Mouse (Mus musculus) erythroblast, adult 5-6 weeks (primary cell): ENCODE data around the gene Rnf39. TPM values are rescaled to one million over a fixed set of nuclear protein-coding genes. Genes with fewer than 3 reads are reported as not detected.

Experiments used
- ATAC-seq: replicated peaks from 2 replicates; pipeline ENCODE4 v1.8.0; 2016; ENCODE audit warnings: moderate number of reproducible peaks, mild to moderate bottlenecking, moderate TSS enrichment, inconsistent platforms; ENCODE audit not compliant: poor library complexity, low FRiP score, severe bottlenecking
- total RNA-seq, 2 experiments: library from RNA; stranded (forward) in 1 of 2; stranded (reverse) in 1 of 2; fragments of 150-400 nt in 1 of 2; fragments of 200-764, 138-1000 nt in 1 of 2; gene quantifications; 2 replicates each; pipeline versions ENCODE4 v1.2.3 to v1.2.4; 2015 to 2017; ENCODE audit warnings: low replicate concordance in 2 of 2

Gene Rnf39
- total RNA-seq, 2 experiments from 2014 or later, result not detected

DNA sequence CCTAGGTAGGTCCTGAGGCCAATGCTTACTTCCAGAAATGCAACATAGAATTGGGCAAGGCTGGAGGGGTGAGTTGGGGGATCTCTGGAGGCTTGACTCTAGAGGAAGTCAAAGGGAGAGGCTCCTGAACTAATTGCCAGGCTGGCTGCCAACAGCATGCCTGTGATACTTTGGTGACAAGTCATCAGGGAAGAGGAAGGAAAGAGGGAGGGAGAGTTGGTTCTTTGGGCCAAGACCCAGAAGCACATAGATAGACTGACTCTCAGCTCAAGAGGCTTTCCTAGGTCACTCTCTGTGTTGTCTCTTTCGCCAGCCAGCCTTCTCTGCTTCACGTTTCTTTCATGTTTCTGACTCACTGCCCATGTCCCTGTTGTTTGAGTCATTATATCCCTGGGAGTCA, 10.9 kb upstream of the Rnf39 start:
- ATAC-seq, result no peak

DNA sequence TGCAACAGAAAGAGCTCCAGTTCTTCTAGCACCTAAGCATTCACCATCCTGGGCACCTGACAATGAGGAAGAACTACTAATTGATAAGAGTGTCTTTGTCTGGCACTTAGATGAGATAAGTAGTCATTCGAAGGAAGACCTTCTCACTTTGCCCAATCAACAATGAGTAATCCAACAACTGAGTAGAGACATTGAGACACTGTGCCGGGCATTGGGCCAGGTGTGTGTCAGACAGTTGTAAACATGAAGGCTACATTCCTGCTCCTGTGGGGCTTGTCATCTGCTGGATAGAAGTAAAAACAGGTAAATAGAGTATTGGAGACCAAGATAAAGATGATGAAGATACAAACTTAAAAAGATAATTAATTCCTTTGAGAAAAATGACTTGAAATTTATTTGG, 4.7 kb upstream of the Rnf39 start:
- ATAC-seq, result no peak

DNA sequence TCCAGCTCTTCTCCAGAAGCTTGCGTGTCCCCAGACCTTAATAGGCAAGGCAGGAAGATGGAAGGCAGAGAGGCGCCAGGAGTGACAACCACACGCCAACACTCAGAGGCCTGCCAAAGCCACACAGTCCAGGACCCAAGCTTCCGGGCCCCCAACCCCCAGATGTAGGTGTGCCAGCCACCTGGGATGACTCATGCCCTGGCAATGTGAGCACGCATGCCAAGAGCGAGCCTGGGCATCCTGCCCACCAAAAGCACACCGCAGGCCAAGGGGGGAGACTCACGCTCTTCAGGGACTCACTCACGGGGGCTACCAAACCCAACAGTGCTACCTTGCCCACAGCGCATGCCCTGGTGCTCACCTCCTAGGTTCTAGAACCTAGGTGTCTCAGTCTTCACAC, 327 bp upstream of the Rnf39 start:
- ATAC-seq, result no peak

DNA sequence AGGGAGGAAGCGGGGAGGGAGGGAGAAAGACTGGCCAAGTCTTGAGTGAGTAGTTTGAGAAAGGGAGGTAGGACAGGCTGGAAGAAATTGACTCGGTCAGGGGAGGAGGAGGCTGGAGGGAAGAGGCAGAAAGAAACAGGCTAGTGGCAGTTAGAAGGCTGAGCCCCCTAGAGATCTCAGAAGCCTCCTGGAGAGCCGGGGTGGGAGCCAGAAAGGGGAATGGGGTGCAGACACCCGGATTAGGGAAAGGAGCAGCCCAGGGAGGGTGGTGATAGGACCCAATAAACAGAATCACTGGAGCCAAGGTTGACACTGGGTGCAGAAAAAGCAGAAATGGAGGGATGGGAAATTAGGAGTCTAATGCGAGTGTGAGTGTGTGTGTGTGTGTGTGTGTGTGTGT, 973 bp downstream of the Rnf39 start:
- ATAC-seq, result no peak

DNA sequence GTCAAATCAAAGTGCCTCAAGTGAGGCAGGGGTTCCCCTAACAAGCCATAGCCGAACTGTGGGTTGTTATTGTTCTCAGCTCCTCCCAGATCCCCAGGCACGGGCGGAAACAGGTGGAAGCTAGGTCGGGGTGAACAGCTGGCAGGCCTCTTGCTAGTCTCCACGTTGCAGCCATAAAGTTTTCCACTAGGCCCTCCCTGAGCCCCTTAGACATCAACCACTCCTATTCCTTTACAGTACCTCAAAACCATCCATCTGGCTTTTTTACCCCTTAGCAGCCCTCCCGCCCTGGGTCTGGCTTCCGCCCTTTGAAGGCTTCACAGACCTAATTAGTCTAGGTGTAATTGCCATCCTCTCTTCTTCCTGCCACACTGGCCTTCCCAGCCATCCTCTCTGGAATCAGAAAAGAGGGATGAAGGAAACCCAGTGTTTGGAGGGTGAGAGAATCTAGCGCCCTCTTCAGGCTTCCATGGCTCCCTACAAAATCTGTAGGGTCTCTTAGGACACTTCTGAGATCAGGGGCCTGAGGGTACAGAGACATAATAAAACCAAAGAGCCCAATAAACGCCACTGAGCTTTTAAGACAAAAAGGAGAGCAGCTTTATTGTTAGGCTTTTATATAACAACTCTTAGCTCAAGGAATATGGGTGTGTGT, 1.5 kb downstream of the Rnf39 start:
- ATAC-seq, result no peak

DNA sequence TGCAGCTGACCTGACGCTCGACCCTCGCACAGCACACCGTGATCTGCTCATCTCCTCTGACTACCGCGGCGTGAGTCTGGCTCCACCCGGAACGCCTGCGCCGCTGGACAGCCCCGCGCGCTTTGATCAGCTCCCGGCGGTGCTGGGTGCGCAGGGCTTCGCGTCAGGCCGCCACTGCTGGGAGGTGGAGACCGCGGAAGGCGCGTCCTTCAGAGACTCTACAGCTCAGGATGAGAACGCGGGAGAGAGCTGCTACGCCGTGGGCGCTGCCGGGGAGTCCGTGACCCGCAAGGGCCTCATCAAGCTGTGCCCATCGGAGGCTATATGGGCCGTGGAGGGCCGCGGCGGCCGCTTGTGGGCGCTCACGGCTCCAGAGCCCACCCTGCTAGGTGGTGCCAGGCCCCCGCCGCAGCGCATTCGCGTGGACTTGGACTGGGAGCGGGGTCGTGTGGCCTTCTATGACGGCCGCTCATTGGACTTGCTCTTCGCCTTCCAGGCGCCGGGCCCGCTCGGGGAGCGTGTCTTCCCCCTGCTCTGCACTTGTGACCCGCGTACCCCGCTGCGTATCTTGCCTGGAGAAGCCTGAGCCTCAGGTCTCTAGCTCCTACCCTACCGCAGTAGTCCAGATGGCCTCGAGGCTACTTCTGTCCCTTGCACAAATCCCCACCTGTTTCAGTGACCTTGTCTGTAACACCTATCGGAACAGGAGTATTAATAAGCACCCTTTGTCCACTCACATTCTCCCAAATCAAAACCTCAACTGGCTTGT, 4.5 kb downstream of the Rnf39 start:
- no peak for ATAC-seq

DNA sequence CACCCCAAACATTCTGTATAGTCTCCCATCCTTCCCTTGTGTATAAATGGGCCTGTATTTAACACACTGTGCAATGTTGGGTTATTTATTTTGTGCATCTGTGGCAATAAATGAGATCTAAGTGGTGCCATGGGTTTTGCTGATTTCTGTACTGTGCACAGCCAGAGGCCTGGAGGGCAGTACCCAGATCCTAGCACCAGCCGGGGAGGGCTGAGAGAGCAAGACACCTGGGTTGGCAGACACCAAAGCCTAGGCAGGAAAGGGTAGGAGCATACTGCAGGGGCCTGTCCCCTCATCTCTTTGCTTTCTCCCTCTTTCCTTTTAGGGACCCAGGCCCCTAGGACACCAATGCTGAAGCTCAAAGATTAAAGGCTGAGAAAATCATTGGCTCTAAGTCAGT, 5.6 kb downstream of the Rnf39 start:
- no peak for ATAC-seq

DNA sequence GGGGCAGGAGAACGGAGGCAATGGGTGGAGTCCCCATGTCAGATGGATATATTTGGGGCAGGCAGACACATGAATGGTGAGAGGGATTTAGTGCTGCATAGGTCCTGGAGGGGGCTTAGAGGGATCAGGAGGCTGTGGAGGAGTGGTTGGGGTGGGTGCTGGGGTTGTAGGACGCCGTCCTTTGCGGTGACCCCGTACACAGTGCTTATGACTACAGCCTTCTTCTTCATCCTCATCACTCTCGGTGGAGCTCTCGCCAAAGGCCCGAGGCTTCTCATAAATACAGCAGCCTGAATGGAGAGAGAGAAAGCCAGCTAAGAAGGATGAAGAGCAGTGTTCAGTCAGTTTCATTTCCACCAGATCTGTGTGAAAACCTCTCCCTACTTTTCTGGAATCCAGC, 6.5 kb downstream of the Rnf39 start:
- ATAC-seq, result no peak

DNA sequence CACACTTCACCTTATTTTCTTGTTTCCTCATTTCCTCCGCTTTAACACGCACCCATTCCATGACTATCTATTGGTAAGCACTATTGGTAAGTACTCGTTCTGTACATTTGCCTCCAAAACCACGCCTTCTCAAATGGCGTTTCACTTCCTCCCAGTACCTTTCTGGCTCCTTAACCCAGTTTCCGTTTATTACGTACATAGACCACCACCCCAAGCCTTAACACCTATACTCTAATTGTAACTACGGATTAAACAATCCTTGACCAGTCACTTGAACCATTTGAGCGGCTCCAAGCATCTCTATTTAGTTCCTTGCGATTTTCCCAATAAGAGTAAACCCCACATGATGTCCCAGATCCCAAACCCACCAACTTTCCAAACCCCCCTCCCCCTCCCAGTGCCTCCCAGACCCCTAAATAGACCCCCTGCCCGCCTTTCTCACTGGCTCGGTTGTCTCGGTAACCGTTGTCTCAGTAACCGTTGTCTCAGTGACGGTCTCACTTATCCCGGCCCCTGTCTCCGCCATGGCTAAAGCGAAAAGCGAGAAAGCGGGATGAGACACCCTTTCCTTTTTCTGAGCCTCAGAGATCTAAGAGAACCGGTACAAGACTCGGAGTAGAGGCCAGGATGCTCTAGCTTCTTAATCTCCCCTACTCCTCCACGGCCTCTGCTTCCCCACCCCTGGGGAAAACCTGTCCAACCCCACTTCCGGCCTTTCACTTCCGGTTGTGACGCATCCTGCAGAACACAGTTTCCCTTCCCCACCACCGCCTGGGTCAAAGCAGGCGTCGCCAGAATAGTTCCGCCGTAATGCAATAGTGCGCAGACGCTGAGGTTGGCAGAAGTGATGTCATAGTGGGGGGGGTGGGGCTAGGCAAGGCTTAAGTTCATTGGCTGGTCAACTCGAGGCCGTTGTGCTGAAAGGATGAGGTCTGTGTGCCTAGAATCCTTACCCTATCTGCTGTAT, 8.5 kb downstream of the Rnf39 start, which contains the start of gene Ppp1r11:
TSS of gene Ppp1r11 (minus strand) at position 761 of the 967 bp plus-strand sequence.
- ATAC-seq, result peak; percentile 99

DNA sequence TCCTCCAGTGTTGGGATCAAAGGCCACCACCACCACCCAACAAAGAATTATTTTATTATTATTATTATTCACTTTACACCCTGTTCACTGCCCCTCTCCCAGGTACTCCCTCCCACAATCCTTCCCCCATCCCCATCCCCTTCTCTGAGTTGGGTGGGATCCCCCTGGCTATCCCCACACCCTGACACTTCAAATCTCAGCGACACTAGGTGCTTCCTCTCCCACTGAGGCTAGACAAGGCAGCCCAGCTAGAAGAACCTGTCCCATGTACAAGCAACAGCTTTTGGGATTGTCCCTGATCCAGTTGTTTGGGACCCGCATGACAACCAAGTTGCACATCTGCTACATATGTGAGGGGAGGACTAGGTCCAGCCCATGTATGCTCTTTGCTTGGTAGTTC, 9.9 kb downstream of the Rnf39 start:
- no peak for ATAC-seq

DNA sequence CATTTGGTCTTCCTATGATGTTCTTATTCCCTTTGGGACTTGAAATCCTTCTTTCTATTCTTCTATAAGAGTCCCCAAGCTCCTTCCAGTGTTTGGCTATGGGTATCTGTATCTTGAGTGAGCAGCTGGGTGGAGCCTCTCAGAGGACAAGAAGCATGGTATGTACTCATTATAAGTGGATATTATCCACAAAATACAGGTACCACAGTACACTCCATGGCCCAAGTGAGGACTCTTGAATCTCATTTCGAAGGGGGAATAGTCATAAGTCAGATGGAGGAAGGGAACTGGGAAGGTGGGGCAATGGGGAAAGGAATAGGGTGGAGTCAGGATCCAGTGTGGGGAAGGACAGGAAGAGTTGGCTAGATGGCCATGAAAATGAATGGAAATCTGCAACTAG, 10.3 kb downstream of the Rnf39 start:
- no peak for ATAC-seq

DNA sequence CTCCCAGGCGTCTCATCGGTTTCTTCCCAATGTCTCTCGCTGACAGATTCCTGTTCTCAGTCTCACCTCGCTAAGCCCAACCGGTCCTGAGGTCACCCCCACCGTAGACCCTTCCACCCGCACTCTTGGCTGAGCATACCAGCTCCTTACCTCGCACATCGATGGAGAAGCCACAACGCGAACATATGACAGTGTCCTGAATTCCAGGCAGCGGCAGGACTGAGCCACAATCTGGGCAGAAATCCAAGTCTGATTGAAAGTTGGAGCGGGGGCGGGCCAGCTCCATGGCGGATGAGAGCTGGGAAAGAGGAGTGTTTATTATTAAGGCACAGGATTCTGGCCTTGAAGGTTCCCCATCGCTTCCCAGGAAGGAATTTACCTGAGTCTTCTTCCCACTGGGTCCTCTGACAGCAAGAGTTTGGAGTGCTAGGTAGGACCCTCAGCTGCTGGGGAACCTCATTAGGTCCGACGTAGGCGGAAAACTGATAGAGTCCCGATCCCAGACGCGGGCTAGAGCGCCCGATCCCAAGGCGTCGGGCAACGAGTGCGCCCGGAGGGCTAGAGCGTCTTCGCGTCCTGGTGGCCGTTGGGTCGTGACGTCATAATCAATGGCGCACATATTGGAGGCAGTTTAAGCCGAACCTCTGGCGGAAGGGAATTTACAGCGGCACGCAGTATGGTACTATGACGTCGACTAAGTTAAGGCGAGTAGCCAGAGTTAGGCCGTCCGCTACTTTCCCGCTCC, 15.5 kb downstream of the Rnf39 start, which contains the start of the genes Znrd1 and Znrd1as:
TSS of gene Znrd1 (minus strand) at position 561 of the 745 bp plus-strand sequence.
TSS of gene Znrd1as (plus strand) at position 594 of the 745 bp plus-strand sequence.
- peak; percentile 99 for ATAC-seq

DNA sequence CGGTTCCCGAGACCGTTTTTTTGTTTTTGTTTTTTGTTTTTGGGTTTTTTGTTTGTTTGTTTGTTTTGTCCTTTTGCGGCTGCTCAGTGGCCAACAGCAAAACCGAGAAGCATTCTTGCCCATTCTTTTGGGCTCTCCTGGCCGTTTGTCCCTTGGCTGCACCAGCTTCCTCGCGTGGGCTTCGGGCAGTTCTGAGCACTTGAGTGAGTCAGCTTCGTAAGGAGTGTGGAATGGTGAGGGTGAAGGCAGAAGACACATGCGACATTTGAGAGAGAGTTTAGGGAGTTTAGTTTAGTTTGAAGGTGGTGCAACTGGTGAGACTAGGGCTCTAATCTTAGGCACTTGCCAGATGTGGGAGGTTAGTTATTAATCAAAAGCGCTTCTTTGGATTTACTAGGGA, 16.2 kb downstream of the Rnf39 start:
- ATAC-seq, result no peak

DNA sequence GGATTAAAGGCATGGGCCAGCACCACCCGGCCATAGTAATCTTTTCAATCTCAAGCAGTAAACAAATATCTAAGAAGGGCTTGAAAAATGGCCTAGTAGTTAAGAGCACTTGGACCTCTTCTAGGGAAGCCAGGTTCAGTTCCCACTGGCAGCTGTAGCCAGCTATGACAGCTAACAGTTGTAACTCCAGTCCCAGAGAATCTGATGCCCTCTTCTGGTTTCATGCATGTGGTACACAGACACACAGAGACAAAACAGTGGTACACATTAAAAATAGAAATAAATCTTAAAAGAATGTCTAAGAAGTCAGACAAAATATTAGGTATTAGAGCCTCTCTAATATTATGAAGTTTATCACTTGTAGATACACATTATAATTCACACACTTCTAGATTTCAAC, 18.4 kb downstream of the Rnf39 start:
- no peak for ATAC-seq

DNA sequence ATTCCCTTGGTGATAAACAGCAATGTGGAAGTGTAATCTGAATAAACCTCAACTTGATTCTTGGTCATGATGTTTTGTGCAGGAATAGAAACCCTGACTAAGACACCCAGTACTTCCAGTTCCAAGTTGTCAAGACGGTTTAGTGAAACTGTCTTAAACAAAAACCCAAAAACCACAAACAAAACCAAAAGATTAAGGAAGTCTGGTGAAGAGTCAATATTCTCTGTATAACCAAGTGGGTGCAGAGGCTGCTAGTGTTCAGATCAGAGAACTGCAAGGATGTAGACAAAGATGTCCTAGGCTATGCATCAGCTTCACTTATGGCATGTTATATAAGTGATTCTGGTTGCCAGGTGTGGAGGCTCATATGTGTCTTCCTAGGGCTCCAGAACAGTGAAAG, 24.2 kb downstream of the Rnf39 start:
- ATAC-seq, result no peak

DNA sequence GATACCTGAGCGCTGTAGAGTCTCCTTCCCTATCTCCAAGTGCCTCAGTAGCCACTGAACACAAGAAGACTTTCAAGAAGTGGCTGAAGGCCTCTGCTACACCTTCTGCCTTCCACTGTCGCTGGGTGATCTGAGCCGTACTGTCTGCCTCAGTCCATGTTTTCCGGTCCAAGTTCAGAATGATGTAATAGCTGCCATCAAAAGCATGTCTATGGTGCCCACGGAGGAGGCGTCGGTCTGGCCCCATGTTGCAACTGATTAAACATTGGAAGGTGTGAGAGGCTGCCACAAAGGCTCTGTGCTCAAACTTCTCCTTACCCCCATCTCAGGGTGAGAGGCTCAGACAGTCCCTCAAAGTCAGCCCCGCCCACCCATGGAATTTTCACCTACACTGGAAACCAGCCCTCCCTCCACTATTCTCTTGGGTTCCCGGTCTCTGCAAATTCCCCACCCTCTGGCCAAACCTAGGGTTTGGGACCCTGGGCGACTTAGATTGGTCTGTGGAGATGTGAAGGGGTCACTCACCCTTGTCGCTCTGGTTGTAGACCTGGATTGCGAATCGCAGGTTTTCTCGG, 27.7 kb downstream of the Rnf39 start:
- no peak for ATAC-seq

DNA sequence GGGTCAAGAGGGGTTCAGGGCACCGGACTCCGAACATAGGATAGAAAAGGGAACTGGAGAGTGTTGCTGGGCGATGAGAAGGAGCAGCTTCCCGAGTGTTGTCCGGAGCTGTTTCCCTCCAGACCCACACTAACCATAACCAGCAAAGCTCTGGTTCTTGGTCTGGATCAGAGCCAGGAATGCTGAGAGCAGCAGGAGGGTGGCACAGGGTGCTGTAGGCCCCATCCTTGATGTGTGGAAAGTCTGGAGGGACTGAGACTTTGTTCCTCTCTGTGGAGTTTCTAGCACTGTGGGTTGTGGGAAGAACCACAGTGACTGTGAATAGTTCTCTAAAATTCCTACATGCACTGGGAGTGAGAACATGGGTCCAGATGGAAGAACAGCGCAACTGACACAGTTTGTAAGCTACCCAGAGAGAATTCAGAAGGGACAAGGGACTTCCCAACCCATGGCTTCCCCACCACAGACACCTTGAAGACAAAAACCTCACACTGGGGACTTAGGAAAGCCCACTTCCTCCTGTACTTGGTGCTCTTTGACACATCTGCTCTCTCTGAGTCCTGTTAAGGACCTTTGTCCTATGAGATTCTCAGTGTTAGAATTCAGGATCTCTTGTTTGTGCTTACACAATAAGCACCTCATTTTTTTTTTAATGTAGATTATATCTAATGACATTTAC, 28.6 kb downstream of the Rnf39 start:
- no peak for ATAC-seq

DNA sequence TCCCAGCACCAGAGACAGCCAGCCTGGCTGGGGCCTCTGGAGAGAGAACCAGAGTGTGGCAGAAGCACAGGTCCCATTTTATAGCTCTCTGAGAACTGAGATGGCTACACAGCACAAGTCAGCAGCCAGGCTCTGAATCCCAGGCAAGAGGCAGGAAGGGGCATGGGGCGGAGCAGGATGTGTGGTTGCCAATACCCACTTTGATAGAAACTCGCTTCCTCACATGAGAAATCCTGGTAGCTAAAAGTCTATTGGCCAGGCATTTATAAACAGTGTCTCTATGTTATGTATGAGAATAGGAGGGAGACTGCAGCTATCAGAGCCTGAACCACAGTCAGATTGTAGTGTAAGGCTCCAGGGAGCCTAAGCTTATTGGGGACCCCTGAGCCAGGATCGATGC, 30.1 kb downstream of the Rnf39 start:
- ATAC-seq, result no peak
